Mouse (Mus musculus): ENCODE results near the gene Tmem219.

GRCm38 (mm10) chr7:126961965-126962364 is 39.2 kb upstream of the Tmem219 start:
- TF ChIP-seq POLR2A (IDR thresholded peaks at IDR 0.05; ENCODE audit: borderline replicate concordance, extremely low read depth, low read depth, low read length) (no peak), CTCF (IDR thresholded peaks at IDR 0.05; ENCODE audit: insufficient read depth, low read length) (no peak)
